Mouse (Mus musculus): ENCODE measurements around the gene Mut. TPM values are rescaled to one million over a fixed set of nuclear protein-coding genes. Genes with fewer than 3 reads are reported as not detected.

The Mut gene
- 10 to 100 TPM; 13.1 to 16.6 TPM for total RNA-seq (2023)

DNA sequence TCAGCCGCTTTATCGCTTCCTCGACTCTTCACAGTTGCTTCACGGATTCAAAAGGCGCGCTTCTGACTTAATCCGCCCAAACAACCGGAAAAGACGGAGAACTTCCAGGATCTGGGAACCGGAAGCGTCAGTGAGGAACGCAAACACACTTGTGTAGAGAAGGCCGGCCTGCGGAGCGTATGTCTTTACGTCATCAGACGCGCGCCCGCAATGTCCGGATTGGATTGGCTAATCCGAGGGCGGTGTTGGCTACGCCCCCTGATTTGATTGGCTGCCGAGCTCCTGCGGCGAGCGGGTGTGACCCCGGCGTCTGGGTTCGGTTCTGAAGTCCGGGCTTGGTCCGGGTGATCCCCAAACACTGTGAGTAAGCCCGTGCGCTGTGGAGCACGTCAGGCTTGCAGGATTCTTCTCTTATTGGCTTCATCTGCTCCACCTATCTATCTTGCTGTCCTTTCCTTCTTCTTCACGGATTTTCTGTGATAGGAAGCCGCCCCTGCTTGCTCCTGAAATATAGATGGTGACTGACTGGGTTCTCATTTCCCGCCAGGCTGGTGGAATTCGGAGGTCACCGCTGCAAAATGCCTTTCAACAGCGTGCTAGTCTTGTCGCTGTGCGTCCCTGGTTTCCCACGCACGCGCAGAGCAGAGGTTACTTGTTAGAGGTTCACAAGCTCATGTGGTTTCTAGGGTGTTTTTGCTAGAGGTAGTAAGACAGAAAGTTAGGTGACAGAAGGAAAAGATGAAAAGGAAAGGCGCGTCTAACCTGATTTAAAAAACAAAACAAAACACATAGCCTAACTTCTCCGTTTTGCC is at the start of gene Mut, which contains the start of gene Cenpq:
Mut (plus strand) TSS at position 266 of the 812 bp plus-strand sequence.
Cenpq (minus strand) TSS at position 628 of the 812 bp plus-strand sequence.

DNA sequence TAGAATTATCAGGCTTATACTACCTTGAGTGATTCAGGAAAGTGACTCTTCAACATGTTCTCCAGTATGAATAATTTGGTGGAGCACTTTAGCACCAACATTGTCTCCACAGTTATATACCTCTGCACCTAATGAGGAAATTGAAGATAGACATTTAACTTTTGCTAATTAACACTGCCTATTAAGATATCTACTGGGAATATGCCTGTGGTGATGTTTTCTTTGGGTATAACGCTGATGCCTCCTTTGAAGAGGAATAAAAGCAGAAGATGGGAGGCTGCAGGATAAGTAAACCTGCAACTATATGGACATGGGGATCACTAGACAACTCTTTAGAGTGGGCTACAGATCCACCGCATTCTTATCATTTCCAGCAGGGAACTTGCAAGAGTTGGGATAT is 20.2 kb upstream of the Mut start, which contains the start of gene Glyatl3:
Glyatl3 (minus strand) TSS at position 101 of the 400 bp plus-strand sequence.

Other genes starting within 250 kb of the Mut start
- not detected for gene Esp1, start 207.6 kb upstream of the Mut start, total RNA-seq (2023)
- gene Crisp2, start 127.7 kb upstream of the Mut start, total RNA-seq (2023), result not detected
- not detected for gene Rhag, start 123.6 kb upstream of the Mut start, total RNA-seq (2023)
- gene 9130008F23Rik, start 54.1 kb upstream of the Mut start, total RNA-seq (2023), result not detected
- not detected for gene Glyatl3, start 20.3 kb upstream of the Mut start, total RNA-seq (2023)
- 10 to 100 TPM; 40.6 to 44.3 TPM for gene Cenpq, start 362 bp downstream of the Mut start, total RNA-seq (2023)

Data from B cell, adult 67 days (primary cell).